Mouse (Mus musculus) stomach, postnatal 0 days (tissue): ENCODE data around the gene Nupr1l. TPM values are rescaled to one million over a fixed set of nuclear protein-coding genes. Genes with fewer than 3 reads are reported as not detected.

Experiments used
- ATAC-seq: fragments of 200-750 bp; cut with Nextera tagmentation; 2 replicates; pipeline ENCODE4 v1.8.0; 2017; ENCODE audit not compliant: low FRiP score, low TSS enrichment
- DNase-seq: peaks from one replicate; pipeline ENCODE4 v3.0.0-alpha.2; 2016; ENCODE audit warnings: low spot score
- H3K27ac ChIP-seq: fragments of 300-500 bp; sonication (generic); replicated peaks from 2 replicates; pipeline ENCODE4 v1.5.1; 2014; ENCODE audit warnings: mild to moderate bottlenecking, control low read depth
- H3K27me3 ChIP-seq: fragments of 300-500 bp; sonication (generic); 2 replicates; pipeline ENCODE4 v1.6.1; 2014; ENCODE audit warnings: low read length; ENCODE audit not compliant: control insufficient read depth, insufficient read depth
- H3K36me3 ChIP-seq: fragments of 300-500 bp; sonication (generic); 2 replicates; pipeline ENCODE4 v1.6.1; 2014; ENCODE audit warnings: low read length, mixed read lengths; ENCODE audit not compliant: control insufficient read depth, insufficient read depth
- H3K4me1 ChIP-seq: fragments of 300-500 bp; sonication (generic); replicated peaks from 2 replicates; pipeline ENCODE4 v1.6.1; 2014; ENCODE audit warnings: antibody characterized with exemption; ENCODE audit not compliant: control insufficient read depth, insufficient read depth
- H3K4me2 ChIP-seq: fragments of 300-500 bp; sonication (generic); replicated peaks from 2 replicates; pipeline ENCODE4 v1.6.1; 2014; ENCODE audit warnings: low read depth, mild to moderate bottlenecking, control low read depth, moderate library complexity
- H3K4me3 ChIP-seq: fragments of 300-500 bp; sonication (generic); 2 replicates; pipeline ENCODE4 v1.5.1; 2014; ENCODE audit warnings: low read depth, low read length, control low read depth
- H3K9ac ChIP-seq: fragments of 300-500 bp; sonication (generic); 2 replicates; pipeline ENCODE4 v1.6.1; 2014; ENCODE audit warnings: mild to moderate bottlenecking, low read length, control low read depth, mixed read lengths
- H3K9me3 ChIP-seq: fragments of 300-500 bp; sonication (generic); 2 replicates; pipeline ENCODE4 v1.6.1; 2016; ENCODE audit warnings: low read length; ENCODE audit not compliant: control insufficient read depth
- CTCF ChIP-seq: IDR thresholded peaks from 2 replicates; pipeline ENCODE4 v1.5.1; 2016; ENCODE audit warnings: antibody characterized with exemption, low read depth, mild to moderate bottlenecking, moderate library complexity
- EP300 ChIP-seq: optimal IDR thresholded peaks from 2 replicates; pipeline ENCODE3; 2016; ENCODE audit warnings: antibody characterized with exemption
- WGBS: fragments of 180-500 bp; shearing (Covaris S2); extraction: QIAGEN DNeasy Blood & Tissue Kit; methylation state at CpG from one replicate; pipeline ENCODE4 v1.1.7; 2014; 5-methylcytosine and 5-hydroxymethylcytosine counted together
- polyA plus RNA-seq: library from polyadenylated mRNA; unstranded; fragments of >200 nt; fragmentation: Nextera tagmentation; extraction: Ambion mirVana; gene quantifications from 2 replicates; pipeline ENCODE4 v1.2.1, GENCODE M21; 2015

Gene Nupr1l
- polyA plus RNA-seq, 1 experiment from 2014 or later, result 3.0 TPM

DNA sequence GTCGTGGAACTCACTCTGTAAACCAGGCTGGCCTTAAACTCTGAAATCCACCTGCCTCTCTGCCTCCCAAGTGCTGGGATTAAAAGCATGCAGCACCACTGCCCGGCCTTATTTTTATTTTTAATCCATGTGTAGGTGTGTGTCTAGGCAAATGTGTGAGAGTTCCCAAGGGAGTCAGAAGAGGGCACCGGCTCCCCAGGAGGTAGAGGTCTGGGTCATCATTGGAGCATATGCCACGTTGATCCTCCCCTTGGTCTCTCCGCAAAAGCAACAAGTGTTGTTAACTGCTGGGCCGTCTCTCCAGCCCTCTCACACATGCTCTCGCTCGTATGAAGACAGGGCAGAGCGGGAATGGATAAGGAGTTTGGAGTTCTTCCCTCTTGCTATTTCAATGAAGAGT, 10.4 kb downstream of the Nupr1l start:
- TF ChIP-seq CTCF (no peak), EP300 (no peak)
- 69% methylated on average over 9 of the region's 9 CpGs for WGBS

DNA sequence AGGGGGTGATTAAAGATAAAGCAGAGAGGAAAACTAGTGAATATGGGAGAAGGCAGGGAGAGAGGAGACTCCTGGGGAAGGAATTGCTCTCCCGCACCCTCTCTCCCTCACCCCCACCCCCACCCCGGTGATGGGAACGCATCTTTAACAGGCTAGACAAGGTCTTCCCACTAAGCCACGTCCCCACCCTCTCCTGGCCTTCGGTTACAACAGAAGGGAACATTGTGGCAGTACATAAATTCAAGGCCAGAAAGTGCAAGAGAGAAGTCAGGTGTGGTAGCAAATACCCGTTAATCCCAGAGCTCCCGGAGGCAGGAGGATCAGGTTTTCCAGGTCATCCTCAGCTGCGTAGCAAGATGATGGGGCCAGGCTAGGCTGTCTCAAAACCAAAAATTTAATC, 11.0 kb downstream of the Nupr1l start:
- TF ChIP-seq CTCF (no peak), EP300 (no peak)
- no peak overlapping the region for H3K4me3 ChIP-seq
- WGBS, result 53% methylated on average over 8 of the region's 8 CpGs
- no peaks in the 10 kb centered on the region for H3K9me3 ChIP-seq
- H3K27me3 ChIP-seq, result no peaks in the 10 kb centered on the region
- H3K36me3 ChIP-seq, result no peaks in the 10 kb centered on the region
- no peak overlapping the region for H3K9ac ChIP-seq
- DNase-seq (no peak), ATAC-seq (no peak)
- H3K4me1 ChIP-seq, result no peaks in the 10 kb centered on the region
- H3K4me2 ChIP-seq, result no peak overlapping the region
- no peak overlapping the region for H3K27ac ChIP-seq

More for the DNA sequence above, 10.4 kb downstream of the Nupr1l start:
- H3K27me3 ChIP-seq, result no peaks in the 10 kb centered on the region
- ATAC-seq, result no peak
- no peaks in the 10 kb centered on the region for H3K36me3 ChIP-seq
- DNase-seq, result no peak
- H3K4me2 ChIP-seq, result no peak overlapping the region
- no peak overlapping the region for H3K9ac ChIP-seq
- H3K27ac ChIP-seq, result no peak overlapping the region
- H3K9me3 ChIP-seq, result no peaks in the 10 kb centered on the region
- H3K4me3 ChIP-seq, result no peak overlapping the region
- H3K4me1 ChIP-seq, result no peaks in the 10 kb centered on the region

DNA sequence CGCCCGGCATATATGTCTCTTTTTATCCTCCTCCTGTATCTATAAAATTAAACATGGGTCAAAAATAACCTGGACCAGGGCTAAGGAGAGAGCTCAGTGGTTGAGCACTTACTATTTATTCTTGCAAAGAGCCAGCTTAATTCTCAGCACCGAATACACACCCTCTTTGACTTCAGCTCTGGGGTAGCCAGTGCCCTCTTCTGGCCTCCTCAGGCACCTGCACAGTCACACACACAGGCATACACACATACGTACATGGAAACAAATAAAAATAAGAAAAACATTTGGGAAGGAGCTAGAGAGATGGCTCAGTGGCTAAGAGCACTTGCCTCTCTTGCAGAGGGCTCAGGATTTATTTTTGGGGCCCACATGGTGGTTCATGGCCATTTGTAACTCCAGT, 13.6 kb downstream of the Nupr1l start:
- 92% methylated on average over 4 of the region's 4 CpGs for WGBS
- H3K36me3 ChIP-seq, result no peaks in the 10 kb centered on the region
- no peak overlapping the region for H3K27ac ChIP-seq
- H3K9ac ChIP-seq, result no peak overlapping the region
- no peak for ATAC-seq
- H3K9me3 ChIP-seq, result no peaks in the 10 kb centered on the region
- H3K4me3 ChIP-seq, result no peak overlapping the region
- no peak overlapping the region for H3K4me2 ChIP-seq
- no peaks in the 10 kb centered on the region for H3K27me3 ChIP-seq
- DNase-seq, result no peak
- no peak for TF ChIP-seq CTCF
- TF ChIP-seq EP300, result no peak
- H3K4me1 ChIP-seq, result no peaks in the 10 kb centered on the region

DNA sequence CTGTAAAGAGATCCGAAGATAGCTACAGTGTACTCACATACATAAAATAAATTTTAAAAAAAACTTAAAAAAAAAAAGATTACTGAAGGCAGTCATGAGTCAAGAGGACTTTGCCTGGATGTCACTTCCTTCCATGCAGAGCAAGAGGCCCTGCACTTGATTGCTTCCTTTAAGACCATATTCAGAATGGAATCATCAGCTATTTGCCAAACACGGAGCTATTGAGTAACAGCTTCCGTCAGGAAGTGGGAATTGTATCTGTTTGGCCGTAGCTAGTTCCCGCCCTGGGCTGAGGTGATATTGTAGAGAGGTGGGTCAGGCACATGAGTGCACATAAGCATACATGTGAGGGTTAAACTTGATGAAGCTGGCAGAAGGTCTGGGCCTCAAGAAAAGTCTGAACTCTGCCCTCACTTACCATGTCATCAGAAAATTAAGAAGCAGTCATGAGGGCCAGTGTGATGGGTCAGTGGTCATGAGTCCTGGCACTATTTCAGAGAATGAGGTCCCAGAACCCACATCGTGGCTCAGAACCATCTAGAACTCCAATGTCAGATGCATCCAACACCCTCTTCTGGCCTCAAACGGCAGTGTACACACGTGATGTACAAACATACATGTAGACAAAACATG, 16.6 kb downstream of the Nupr1l start:
- Histone ChIP-seq H3K4me1 (no peaks in the 10 kb centered on the region), H3K36me3 (no peaks in the 10 kb centered on the region), H3K9ac (no peak overlapping the region), H3K9me3 (no peaks in the 10 kb centered on the region), H3K27ac (no peak overlapping the region), H3K27me3 (no peaks in the 10 kb centered on the region), H3K4me2 (no peak overlapping the region), H3K4me3 (no peak overlapping the region)
- ATAC-seq (peak; percentile 75; the same call in 1 of the 2 replicates), DNase-seq (no peak)
- TF ChIP-seq CTCF (no peak), EP300 (no peak)
- 72% methylated on average over 8 of the region's 8 CpGs for WGBS

DNA sequence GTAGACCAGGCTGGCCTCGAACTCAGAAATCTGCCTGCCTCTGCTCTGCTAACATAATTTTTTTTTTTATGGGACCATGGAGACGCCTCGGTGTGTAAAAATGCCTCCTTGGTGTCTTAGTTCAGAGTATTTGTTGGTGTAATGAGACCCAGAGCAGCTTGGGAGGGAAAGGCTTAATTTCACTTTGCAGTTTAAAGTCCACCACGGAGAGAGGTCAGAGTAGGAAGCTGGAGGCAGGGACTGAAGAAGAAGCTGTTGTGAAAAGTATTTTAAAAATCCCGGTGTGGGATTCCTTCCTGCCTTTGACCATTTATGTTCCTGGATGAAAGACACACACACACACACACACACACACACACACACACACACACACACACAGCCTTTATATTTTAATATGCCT, 17.6 kb downstream of the Nupr1l start:
- no peak for ATAC-seq

DNA sequence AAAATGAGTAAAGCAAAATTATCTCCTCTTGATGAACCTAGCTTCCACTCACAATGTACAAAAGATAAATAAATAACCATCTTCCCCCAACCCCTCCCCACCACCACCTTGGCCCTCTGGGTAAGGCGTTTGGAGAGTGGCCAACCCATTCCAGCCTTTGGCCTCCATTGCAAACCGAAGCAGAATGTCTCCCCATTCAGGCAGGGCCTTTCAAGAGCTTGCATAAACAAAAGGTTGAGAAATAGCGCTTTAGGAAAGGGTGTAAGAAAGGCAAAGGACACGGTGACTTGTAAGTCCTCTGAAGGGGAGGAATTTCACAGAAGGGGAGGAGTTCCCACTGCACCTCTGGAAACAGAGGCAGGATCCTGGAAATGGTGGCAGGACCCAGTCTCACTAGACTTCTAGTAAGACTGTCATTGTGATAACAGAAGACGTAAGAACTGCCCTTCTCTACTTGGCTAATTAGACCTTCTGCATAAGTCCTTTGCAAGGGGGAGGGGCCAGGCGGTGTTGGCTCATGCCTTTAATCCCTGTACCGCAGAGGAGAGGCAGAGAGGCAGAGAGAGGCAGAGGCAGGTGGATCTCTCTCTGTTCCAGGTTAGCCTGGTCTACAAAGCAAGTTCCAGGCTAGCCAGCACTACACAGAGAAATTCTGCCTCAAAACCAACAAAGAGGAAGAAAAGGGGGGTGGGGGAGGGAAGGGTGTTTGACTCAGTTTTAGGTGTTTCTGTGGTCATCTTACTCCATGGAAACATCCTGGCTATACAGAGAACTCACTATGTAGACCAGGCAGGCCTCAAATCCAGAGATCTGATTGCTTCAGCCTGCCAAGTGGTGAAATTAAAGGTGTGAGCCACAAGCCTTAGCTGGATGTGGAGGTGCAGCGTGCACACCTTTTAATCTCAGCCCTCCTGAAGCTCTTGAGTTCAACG, 21.9 kb downstream of the Nupr1l start:
- TF ChIP-seq CTCF (no peak), EP300 (no peak)
- H3K9ac ChIP-seq, result no peak overlapping the region
- ATAC-seq (peak; percentile 59), DNase-seq (peak; percentile 27)
- no peaks in the 10 kb centered on the region for H3K36me3 ChIP-seq
- H3K4me1 ChIP-seq, result no peaks in the 10 kb centered on the region
- H3K4me2 ChIP-seq, result no peak overlapping the region
- no peaks in the 10 kb centered on the region for H3K9me3 ChIP-seq
- WGBS, result 35% methylated on average over 9 of the region's 9 CpGs
- no peak overlapping the region for H3K27ac ChIP-seq
- H3K27me3 ChIP-seq, result no peaks in the 10 kb centered on the region
- no peak overlapping the region for H3K4me3 ChIP-seq

More for the DNA sequence above, 17.6 kb downstream of the Nupr1l start:
- no peak overlapping the region for H3K4me3 ChIP-seq
- no peak for TF ChIP-seq CTCF
- TF ChIP-seq EP300, result no peak
- WGBS, result 71% methylated on average over 5 of the region's 5 CpGs
- no peak overlapping the region for H3K9ac ChIP-seq
- H3K4me1 ChIP-seq, result no peaks in the 10 kb centered on the region
- no peak overlapping the region for H3K27ac ChIP-seq
- DNase-seq, result no peak
- H3K9me3 ChIP-seq, result no peaks in the 10 kb centered on the region
- H3K27me3 ChIP-seq, result no peaks in the 10 kb centered on the region
- H3K36me3 ChIP-seq, result no peaks in the 10 kb centered on the region
- no peak overlapping the region for H3K4me2 ChIP-seq
